19 mouse cellular contexts compared by ENCODE assay signal in genomic region chr3:60958769-60959168, GRCm38 (mm10). TPM values are rescaled to one million over a fixed set of nuclear protein-coding genes. Genes with fewer than 3 reads are reported as not detected.
DNase-seq lines count a peak whose midpoint lies in the region; ATAC-seq and TF ChIP-seq lines count a peak whose summit lies in the region.
"Had no signal": no experiment of that assay in that cellular context is flagged by ENCODE, and none has a peak within 500 bp of the region (broad histone marks: within the 10 kb centered on the region; RNA-seq: fewer than 3 reads in every experiment).

No protein-coding gene starts in this region.

- 81% methylated on average over 2 of the region's 2 CpGs for WGBS in heart, embryonic 12.5 days
- 55% methylated on average over 2 of the region's 2 CpGs for WGBS in lung, embryonic 14.5 days
- 70% methylated on average over 2 of the region's 2 CpGs for WGBS in lung, adult 2 months
- 88% methylated on average over 2 of the region's 2 CpGs for WGBS in midbrain, embryonic 16.5 days

- no peak for TF ChIP-seq POLR2A in lung, adult 2 months (IDR thresholded peaks at IDR 0.05; ENCODE audit: borderline replicate concordance, extremely low read depth, low read depth, low read length)

- H3K9ac ChIP-seq in heart, embryonic 12.5 days: no peak overlapping the region
- no peak overlapping the region for H3K9ac ChIP-seq in lung, embryonic 14.5 days
- no peak overlapping the region for H3K9ac ChIP-seq in midbrain, embryonic 16.5 days (ENCODE audit: low read depth, low read length)
- H3K9ac ChIP-seq: forebrain, embryonic 13.5 days; forebrain, postnatal 0 days; hindbrain, embryonic 13.5 days had no signal

- H3K27me3 ChIP-seq in heart, embryonic 12.5 days (replicated peaks): no peaks in the 10 kb centered on the region
- H3K27me3 ChIP-seq in lung, embryonic 14.5 days (ENCODE audit: insufficient read depth, low read length): no peaks in the 10 kb centered on the region
- H3K27me3 ChIP-seq in midbrain, embryonic 16.5 days (ENCODE audit: control insufficient read depth, insufficient read depth, low read depth, low read length): no peaks in the 10 kb centered on the region
- H3K27me3 ChIP-seq: forebrain, embryonic 13.5 days; hindbrain, embryonic 13.5 days had no signal

- H3K4me2 ChIP-seq in heart, embryonic 12.5 days: no peak overlapping the region
- H3K4me2 ChIP-seq in lung, embryonic 14.5 days: no peak overlapping the region
- no peak overlapping the region for H3K4me2 ChIP-seq in midbrain, embryonic 16.5 days (ENCODE audit: low read length)
- H3K4me2 ChIP-seq: forebrain, embryonic 13.5 days; hindbrain, embryonic 13.5 days had no signal

- H3K36me3 ChIP-seq in heart, embryonic 12.5 days: no peaks in the 10 kb centered on the region
- H3K36me3 ChIP-seq in lung, embryonic 14.5 days (ENCODE audit: insufficient read depth): no peaks in the 10 kb centered on the region
- H3K36me3 ChIP-seq in midbrain, embryonic 16.5 days (ENCODE audit: control insufficient read depth, insufficient read depth, low read length): no peaks in the 10 kb centered on the region
- H3K36me3 ChIP-seq: embryonic facial prominence, embryonic 10.5 days; hindbrain, embryonic 13.5 days had no signal

- DNase-seq in heart, adult 18-20 months: peak; percentile 49 to 50
- DNase-seq in lung, embryonic 14.5 days: peak; percentile 69
- DNase-seq in lung, adult 2 months: no peak
- DNase-seq in lung, postnatal 10 days: peak; percentile 38
- peak; percentile 27 for DNase-seq in skeletal muscle tissue, adult 2 months (ENCODE audit: low read depth, low spot score)
- no peak for DNase-seq in layer of hippocampus, postnatal 10 days (ENCODE audit: low spot score in 2 of 2)
- DNase-seq: adrenal gland, adult 8-10 months; adrenal gland, postnatal 36 days; cerebellum, adult 2 months; cerebellum, postnatal 10 days; forebrain, postnatal 0 days; gastrocnemius, postnatal 14 days; heart, postnatal 14 days had no signal

- H3K9me3 ChIP-seq in heart, embryonic 12.5 days (replicated peaks): no peaks in the 10 kb centered on the region
- H3K9me3 ChIP-seq in lung, embryonic 14.5 days (ENCODE audit: low read depth, low read length): no peaks in the 10 kb centered on the region
- no peaks in the 10 kb centered on the region for H3K9me3 ChIP-seq in midbrain, embryonic 16.5 days (replicated peaks; ENCODE audit: control insufficient read depth, low read length, poor library complexity, severe bottlenecking)
- H3K9me3 ChIP-seq: embryonic facial prominence, embryonic 10.5 days; forebrain, embryonic 13.5 days; hindbrain, embryonic 13.5 days had no signal

- ATAC-seq in heart, embryonic 12.5 days (ENCODE audit: insufficient number of reproducible peaks, low FRiP score): no peak
- ATAC-seq in lung, embryonic 14.5 days (ENCODE audit: insufficient read depth): peak; percentile 63; the same call in 1 of the 2 replicates
- ATAC-seq in midbrain, embryonic 16.5 days: no peak
- ATAC-seq: forebrain, embryonic 13.5 days; forebrain, postnatal 0 days; hindbrain, postnatal 0 days had no signal

- no peak overlapping the region for H3K4me3 ChIP-seq in heart, embryonic 12.5 days
- H3K4me3 ChIP-seq in lung, embryonic 14.5 days (ENCODE audit: low read depth, low read length): no peak overlapping the region
- H3K4me3 ChIP-seq in lung, adult 2 months (replicated peaks; ENCODE audit: extremely low read depth, low read depth, low read length): no peak overlapping the region
- no peak overlapping the region for H3K4me3 ChIP-seq in midbrain, embryonic 16.5 days (ENCODE audit: low read depth, low read length)
- H3K4me3 ChIP-seq: embryonic facial prominence, embryonic 10.5 days; forebrain, embryonic 13.5 days; hindbrain, embryonic 13.5 days had no signal

- H3K4me1 ChIP-seq in heart, embryonic 12.5 days (replicated peaks): 0 out of 2 replicates have a peak, but pooled peaks cover 6% of the 10 kb centered on the region
- no peaks in the 10 kb centered on the region for H3K4me1 ChIP-seq in lung, embryonic 14.5 days (ENCODE audit: insufficient read depth)
- no peaks in the 10 kb centered on the region; the same call in 1 of the 2 replicates for H3K4me1 ChIP-seq in lung, adult 2 months (ENCODE audit: control insufficient read depth, insufficient read depth, low read length)
- no peaks in the 10 kb centered on the region for H3K4me1 ChIP-seq in midbrain, embryonic 16.5 days (ENCODE audit: control insufficient read depth, insufficient read depth, low read length)
- H3K4me1 ChIP-seq: embryonic facial prominence, embryonic 10.5 days; forebrain, embryonic 13.5 days; hindbrain, embryonic 13.5 days had no signal

- no peak overlapping the region for H3K27ac ChIP-seq in heart, embryonic 12.5 days (ENCODE audit: poor library complexity, severe bottlenecking)
- H3K27ac ChIP-seq in lung, embryonic 14.5 days (ENCODE audit: low read depth): no peak overlapping the region
- H3K27ac ChIP-seq in midbrain, embryonic 16.5 days (ENCODE audit: low read length): no peak overlapping the region
- H3K27ac ChIP-seq: embryonic facial prominence, embryonic 10.5 days; forebrain, embryonic 13.5 days; hindbrain, embryonic 13.5 days; hindbrain, postnatal 0 days had no signal

- no peak for TF ChIP-seq CTCF in lung, embryonic 14.5 days (IDR thresholded peaks at IDR 0.05; ENCODE audit: low read depth)
- TF ChIP-seq CTCF in lung, adult 2 months (IDR thresholded peaks at IDR 0.05; ENCODE audit: insufficient read depth, low read length): no peak

RNA-seq across cellular contexts. Expression of gene P2ry1, which starts 43.8 kb away (rescaled TPM):
- 10 to 100 TPM; 36.2 to 37.7 TPM for total RNA-seq in heart, adult 18-20 months (2021)
- polyA plus RNA-seq in heart, embryonic 12.5 days (2016; fragmentation: Nextera tagmentation; extraction: Ambion mirVana): 8.4 and 8.9 TPM in 2 replicates
- polyA plus RNA-seq in lung, embryonic 14.5 days (2014; fragmentation: Nextera tagmentation; extraction: Ambion mirVana): 6.0 and 6.3 TPM in 2 replicates
- polyA plus RNA-seq in lung, adult 2 months (2012; rRNA removed): 2.5 and 3.9 TPM in 2 replicates
- 1 to 10 TPM; 4.3 to 5.3 TPM for total RNA-seq in layer of hippocampus, postnatal 10 days (2021)
- 6.0 and 6.4 TPM in 2 replicates for polyA plus RNA-seq in midbrain, embryonic 16.5 days (2015; fragmentation: Nextera tagmentation; extraction: Ambion mirVana)

Comparison
In these comparisons a context has a peak if more than half of its experiments do, and no peak if none do; other contexts are left out.
1. DNase-seq: peak in heart, adult 18-20 months (2 of 2), lung, embryonic 14.5 days (single experiment), lung, postnatal 10 days (single experiment) and skeletal muscle tissue, adult 2 months (single experiment); none in lung, adult 2 months (single experiment) and layer of hippocampus, postnatal 10 days (0 of 2).